Mouse (Mus musculus): Measurements from ENCODE around the gene Cfap61. TPM values are rescaled to one million over a fixed set of nuclear protein-coding genes. Genes with fewer than 3 reads are reported as not detected.
A peak's percentile ranks its signal among the peaks of the same experiment; 100 is the strongest.

Gene Cfap61
- total and polyA plus RNA-seq, 2 experiments, result not detected

DNA sequence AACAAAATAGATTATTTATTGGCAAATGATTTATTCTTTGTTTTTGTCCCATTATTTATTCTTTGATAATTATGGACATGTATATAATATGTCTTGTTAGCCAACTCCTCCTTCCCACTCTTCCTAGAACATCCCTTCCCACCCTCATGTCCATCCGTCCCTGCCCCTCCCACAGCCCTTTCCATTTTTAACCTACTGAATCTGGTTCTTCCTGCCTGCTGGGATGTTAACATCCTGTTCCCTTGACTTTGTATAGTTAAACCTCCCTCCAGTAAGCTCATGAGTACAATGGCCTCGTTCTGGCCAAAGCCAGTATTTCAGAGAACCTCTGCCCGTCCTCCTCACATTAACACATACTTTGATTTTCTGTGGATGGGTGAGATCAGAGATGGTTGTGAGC, 6.8 kb downstream of the Cfap61 start:
- no peak overlapping the region for H3K9ac ChIP-seq (ENCODE audit: low read depth, low read length)
- H3K4me1 ChIP-seq (ENCODE audit: control insufficient read depth, insufficient read depth, low read length), result no peaks in the 10 kb centered on the region
- no peak overlapping the region for H3K4me3 ChIP-seq (ENCODE audit: insufficient read depth, low read depth, low read length)
- no peaks in the 10 kb centered on the region for H3K36me3 ChIP-seq (ENCODE audit: control insufficient read depth, insufficient read depth, low read length)
- DNase-seq (ENCODE audit: extremely low read depth, low read depth, low spot score), result no peak
- TF ChIP-seq POLR2A (IDR thresholded peaks at IDR 0.05; ENCODE audit: extremely low read depth, insufficient read depth, low read length) (no peak), CTCF (IDR thresholded peaks at IDR 0.05; ENCODE audit: low read depth, low read length) (no peak)
- no peak overlapping the region for H3K27ac ChIP-seq (replicated peaks; ENCODE audit: insufficient read depth, low read depth, low read length)
- H3K27me3 ChIP-seq (ENCODE audit: control insufficient read depth, insufficient read depth, low read length), result no peaks in the 10 kb centered on the region
- H3K79me2 ChIP-seq (ENCODE audit: control insufficient read depth, insufficient read depth, low read length), result no peaks in the 10 kb centered on the region
- 60% methylated on average over 3 of the region's 3 CpGs for WGBS

GRCm38 (mm10) chr2:145944286-145944685, 9.7 kb downstream of the Cfap61 start:
- WGBS, result 92% methylated on average over 3 of the region's 3 CpGs
- TF ChIP-seq POLR2A (IDR thresholded peaks at IDR 0.05; ENCODE audit: extremely low read depth, insufficient read depth, low read length) (no peak), CTCF (IDR thresholded peaks at IDR 0.05; ENCODE audit: low read depth, low read length) (no peak)
- no peaks in the 10 kb centered on the region for H3K4me1 ChIP-seq (ENCODE audit: control insufficient read depth, insufficient read depth, low read length)
- no peak overlapping the region for H3K9ac ChIP-seq (ENCODE audit: low read depth, low read length)
- no peaks in the 10 kb centered on the region for H3K79me2 ChIP-seq (ENCODE audit: control insufficient read depth, insufficient read depth, low read length)
- no peaks in the 10 kb centered on the region for H3K36me3 ChIP-seq (ENCODE audit: control insufficient read depth, insufficient read depth, low read length)
- H3K27ac ChIP-seq (replicated peaks; ENCODE audit: insufficient read depth, low read depth, low read length), result no peak overlapping the region
- H3K27me3 ChIP-seq (ENCODE audit: control insufficient read depth, insufficient read depth, low read length), result no peaks in the 10 kb centered on the region
- H3K4me3 ChIP-seq (ENCODE audit: insufficient read depth, low read depth, low read length), result no peak overlapping the region
- DNase-seq (ENCODE audit: extremely low read depth, low read depth, low spot score), result no peak

DNA sequence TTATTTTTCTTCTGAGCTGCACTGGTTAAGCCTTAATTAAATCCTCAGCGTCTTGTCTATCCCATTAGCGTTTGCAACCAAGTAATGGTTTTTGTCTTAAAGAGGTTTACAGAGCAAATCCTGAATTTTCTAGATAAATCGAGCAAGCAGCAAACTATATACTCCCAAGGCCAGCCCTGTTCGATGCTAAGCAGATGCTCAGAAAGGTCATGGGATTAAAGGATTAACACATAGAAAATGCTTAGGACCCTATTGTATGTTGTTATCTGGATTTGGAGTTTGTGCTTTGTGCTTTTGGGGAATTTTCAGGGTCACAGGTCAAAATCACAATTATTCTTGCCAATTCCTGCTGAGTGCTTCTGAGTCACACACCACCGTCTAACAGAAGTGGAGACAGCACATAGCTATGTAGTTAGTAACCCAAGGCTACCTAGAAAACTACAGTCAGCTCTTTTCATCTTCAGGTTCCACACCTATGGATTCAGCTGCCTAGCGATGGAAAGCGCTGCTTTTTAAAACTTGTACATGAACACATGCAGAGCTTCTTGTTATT, 13.9 kb downstream of the Cfap61 start:
- 70% methylated on average over 7 of the region's 7 CpGs for WGBS
- no peaks in the 10 kb centered on the region for H3K79me2 ChIP-seq (ENCODE audit: control insufficient read depth, insufficient read depth, low read length)
- no peak for DNase-seq (ENCODE audit: extremely low read depth, low read depth, low spot score)
- H3K4me3 ChIP-seq (ENCODE audit: insufficient read depth, low read depth, low read length), result no peak overlapping the region
- no peaks in the 10 kb centered on the region for H3K4me1 ChIP-seq (ENCODE audit: control insufficient read depth, insufficient read depth, low read length)
- H3K27ac ChIP-seq (replicated peaks; ENCODE audit: insufficient read depth, low read depth, low read length), result no peak overlapping the region
- no peak overlapping the region for H3K9ac ChIP-seq (ENCODE audit: low read depth, low read length)
- no peak for TF ChIP-seq CTCF (IDR thresholded peaks at IDR 0.05; ENCODE audit: low read depth, low read length)
- TF ChIP-seq POLR2A (IDR thresholded peaks at IDR 0.05; ENCODE audit: extremely low read depth, insufficient read depth, low read length), result no peak
- no peaks in the 10 kb centered on the region for H3K36me3 ChIP-seq (ENCODE audit: control insufficient read depth, insufficient read depth, low read length)
- no peaks in the 10 kb centered on the region for H3K27me3 ChIP-seq (ENCODE audit: control insufficient read depth, insufficient read depth, low read length)

DNA sequence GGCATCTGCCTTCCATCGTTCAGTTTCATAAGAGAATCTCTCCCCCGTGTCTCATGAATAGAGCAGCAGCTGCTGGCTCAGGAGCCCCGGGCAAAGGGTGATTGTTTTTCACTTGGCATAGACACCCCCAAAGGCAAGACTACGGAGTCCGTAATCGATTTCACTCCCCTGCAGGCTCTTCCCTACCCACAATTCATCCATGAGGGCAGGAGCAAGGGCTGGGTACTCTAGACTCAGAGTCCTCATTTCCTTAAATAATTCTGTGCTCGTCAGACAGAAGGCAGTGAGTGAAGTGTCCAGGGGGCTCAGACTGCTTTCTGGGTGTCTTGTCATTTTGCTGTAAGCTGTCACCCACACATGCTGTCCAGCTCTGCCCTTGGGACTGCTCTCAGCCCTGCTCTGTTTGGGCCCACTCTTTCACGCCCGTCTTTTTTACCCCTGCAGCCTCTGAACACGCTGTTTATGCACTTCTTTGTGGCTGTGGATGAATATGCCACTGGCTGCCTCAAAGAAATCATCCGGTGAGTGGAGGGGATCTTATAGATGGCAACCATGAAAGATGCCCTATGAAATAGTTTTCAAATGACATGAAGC, 15.0 kb downstream of the Cfap61 start:
- H3K79me2 ChIP-seq (ENCODE audit: control insufficient read depth, insufficient read depth, low read length), result no peaks in the 10 kb centered on the region
- DNase-seq (ENCODE audit: extremely low read depth, low read depth, low spot score), result no peak
- no peak overlapping the region for H3K4me3 ChIP-seq (ENCODE audit: insufficient read depth, low read depth, low read length)
- H3K4me1 ChIP-seq (ENCODE audit: control insufficient read depth, insufficient read depth, low read length), result no peaks in the 10 kb centered on the region
- WGBS, result 79% methylated on average over 11 of the region's 11 CpGs
- no peak overlapping the region for H3K9ac ChIP-seq (ENCODE audit: low read depth, low read length)
- H3K27ac ChIP-seq (replicated peaks; ENCODE audit: insufficient read depth, low read depth, low read length), result no peak overlapping the region
- H3K27me3 ChIP-seq (ENCODE audit: control insufficient read depth, insufficient read depth, low read length), result no peaks in the 10 kb centered on the region
- TF ChIP-seq CTCF (IDR thresholded peaks at IDR 0.05; ENCODE audit: low read depth, low read length) (no peak), POLR2A (IDR thresholded peaks at IDR 0.05; ENCODE audit: extremely low read depth, insufficient read depth, low read length) (no peak)
- H3K36me3 ChIP-seq (ENCODE audit: control insufficient read depth, insufficient read depth, low read length), result no peaks in the 10 kb centered on the region

DNA sequence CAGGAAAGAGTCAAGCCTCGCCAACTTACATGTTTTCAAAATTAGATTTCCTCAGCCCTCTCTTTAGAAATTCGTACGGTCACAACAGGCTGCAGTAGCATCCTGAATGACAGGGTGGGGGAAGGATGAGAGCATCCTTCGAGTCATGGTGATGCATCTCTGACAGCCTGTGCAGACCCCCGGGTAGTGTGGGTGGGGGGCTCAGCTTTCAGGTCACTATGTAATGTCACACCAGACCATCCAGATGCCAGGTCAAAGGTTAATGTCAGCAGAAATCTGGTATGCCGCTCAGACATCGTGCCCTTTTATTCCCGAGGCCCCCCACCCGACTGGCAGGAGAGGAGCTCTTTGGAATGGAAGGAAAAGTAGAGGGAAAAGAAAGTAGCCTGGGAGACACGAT, 15.7 kb downstream of the Cfap61 start:
- H3K79me2 ChIP-seq (ENCODE audit: control insufficient read depth, insufficient read depth, low read length), result no peaks in the 10 kb centered on the region
- H3K9ac ChIP-seq (ENCODE audit: low read depth, low read length), result no peak overlapping the region
- H3K27me3 ChIP-seq (ENCODE audit: control insufficient read depth, insufficient read depth, low read length), result no peaks in the 10 kb centered on the region; the same call in 1 of the 2 replicates
- no peak for DNase-seq (ENCODE audit: extremely low read depth, low read depth, low spot score)
- 61% methylated on average over 10 of the region's 10 CpGs for WGBS
- H3K4me3 ChIP-seq (ENCODE audit: insufficient read depth, low read depth, low read length), result no peak overlapping the region
- H3K27ac ChIP-seq (replicated peaks; ENCODE audit: insufficient read depth, low read depth, low read length), result no peak overlapping the region
- H3K4me1 ChIP-seq (ENCODE audit: control insufficient read depth, insufficient read depth, low read length), result no peaks in the 10 kb centered on the region
- H3K36me3 ChIP-seq (ENCODE audit: control insufficient read depth, insufficient read depth, low read length), result no peaks in the 10 kb centered on the region
- TF ChIP-seq CTCF (IDR thresholded peaks at IDR 0.05; ENCODE audit: low read depth, low read length) (no peak), POLR2A (IDR thresholded peaks at IDR 0.05; ENCODE audit: extremely low read depth, insufficient read depth, low read length) (no peak)

- Histone ChIP-seq H3K27ac (replicated peaks; ENCODE audit: insufficient read depth, low read depth, low read length) (no peak overlapping the region), H3K36me3 (ENCODE audit: control insufficient read depth, insufficient read depth, low read length) (no peaks in the 10 kb centered on the region), H3K79me2 (ENCODE audit: control insufficient read depth, insufficient read depth, low read length) (no peaks in the 10 kb centered on the region), H3K4me1 (ENCODE audit: control insufficient read depth, insufficient read depth, low read length) (no peaks in the 10 kb centered on the region), H3K9ac (ENCODE audit: low read depth, low read length) (no peak overlapping the region), H3K4me3 (ENCODE audit: insufficient read depth, low read depth, low read length) (no peak overlapping the region), H3K27me3 (ENCODE audit: control insufficient read depth, insufficient read depth, low read length) (no peaks in the 10 kb centered on the region; the same call in 1 of the 2 replicates)
- peak; percentile 10 for DNase-seq (ENCODE audit: extremely low read depth, low read depth, low spot score)
- TF ChIP-seq CTCF (IDR thresholded peaks at IDR 0.05; ENCODE audit: low read depth, low read length) (no peak), POLR2A (IDR thresholded peaks at IDR 0.05; ENCODE audit: extremely low read depth, insufficient read depth, low read length) (no peak)
- 68% methylated on average over 5 of the region's 5 CpGs for WGBS
Measured at GRCm38 (mm10) chr2:145952726-145953125, 18.1 kb downstream of the Cfap61 start.
